ENCODE assay signal across 8 mouse cellular contexts in genomic region chr7:6282749-6283148, GRCm38 (mm10). TPM values are rescaled to one million over a fixed set of nuclear protein-coding genes. Genes with fewer than 3 reads are reported as not detected.
DNase-seq lines count a peak whose midpoint lies in the region; ATAC-seq and TF ChIP-seq lines count a peak whose summit lies in the region.

No protein-coding gene starts in this region.

- DNase-seq in adrenal gland, postnatal 4 days (ENCODE audit: low spot score in 2 of 2): peak; percentile 31 to 56
- peak; percentile 64 for DNase-seq in liver, embryonic 11.5 days (ENCODE audit: low spot score)
- peak; percentile 94 for DNase-seq in naive thymus-derived CD4-positive, alpha-beta T cell, adult 2 months (ENCODE audit: low read depth)

- no peaks in the 10 kb centered on the region for H3K27me3 ChIP-seq in heart, embryonic 12.5 days (replicated peaks)
- H3K27me3 ChIP-seq in kidney, embryonic 16.5 days (ENCODE audit: insufficient read depth, low read length): no peaks in the 10 kb centered on the region
- no peaks in the 10 kb centered on the region for H3K27me3 ChIP-seq in liver, embryonic 11.5 days (replicated peaks; ENCODE audit: control insufficient read depth, insufficient read depth, low read length)
- no peaks in the 10 kb centered on the region for H3K27me3 ChIP-seq in stomach, embryonic 14.5 days (ENCODE audit: control insufficient read depth, insufficient read depth, low read length)

- H3K4me2 ChIP-seq in heart, embryonic 12.5 days: peak overlapping the region; percentile 65
- peak overlapping the region; percentile 54 for H3K4me2 ChIP-seq in kidney, embryonic 16.5 days (replicated peaks; ENCODE audit: low read depth, low read length)
- peak overlapping the region; percentile 56 for H3K4me2 ChIP-seq in liver, embryonic 11.5 days
- H3K4me2 ChIP-seq in stomach, embryonic 14.5 days (replicated peaks; ENCODE audit: low read depth, low read length): peak overlapping the region; percentile 52

- H3K9ac ChIP-seq in heart, embryonic 12.5 days: no peak overlapping the region
- H3K9ac ChIP-seq in kidney, embryonic 16.5 days (replicated peaks; ENCODE audit: low read length): peak overlapping the region; percentile 81
- peak overlapping the region; percentile 66 for H3K9ac ChIP-seq in liver, embryonic 11.5 days (ENCODE audit: low read depth, low read length)
- no peak overlapping the region for H3K9ac ChIP-seq in stomach, embryonic 14.5 days (replicated peaks; ENCODE audit: low read depth, low read length)

- H3K4me1 ChIP-seq in embryonic fibroblast, embryonic 13.5 days (ENCODE audit: control insufficient read depth, insufficient read depth, low read length): peaks cover 2% of the 10 kb centered on the region; the same call in 1 of the 2 replicates
- H3K4me1 ChIP-seq in heart, embryonic 12.5 days (replicated peaks): peaks cover 16% of the 10 kb centered on the region
- peaks cover 15% of the 10 kb centered on the region for H3K4me1 ChIP-seq in kidney, embryonic 16.5 days (ENCODE audit: insufficient read depth, low read length)
- H3K4me1 ChIP-seq in liver, embryonic 11.5 days (replicated peaks; ENCODE audit: control insufficient read depth, insufficient read depth, low read length): peaks cover 19% of the 10 kb centered on the region
- peaks cover 5% of the 10 kb centered on the region; the same call in 1 of the 2 replicates for H3K4me1 ChIP-seq in stomach, embryonic 14.5 days (ENCODE audit: control insufficient read depth, insufficient read depth, low read length)

- H3K9me3 ChIP-seq in heart, embryonic 12.5 days (replicated peaks): no peaks in the 10 kb centered on the region
- H3K9me3 ChIP-seq in kidney, embryonic 16.5 days (ENCODE audit: low read length): no peaks in the 10 kb centered on the region
- H3K9me3 ChIP-seq in liver, embryonic 11.5 days (ENCODE audit: control insufficient read depth, low read length): no peaks in the 10 kb centered on the region
- H3K9me3 ChIP-seq in stomach, embryonic 14.5 days (ENCODE audit: control insufficient read depth, low read depth, low read length): no peaks in the 10 kb centered on the region

- peak; percentile 52 for ATAC-seq in CD4-positive, CD25-positive, alpha-beta regulatory T cell, adult 4 months
- ATAC-seq in heart, embryonic 12.5 days (ENCODE audit: insufficient number of reproducible peaks, low FRiP score): no peak
- ATAC-seq in kidney, embryonic 16.5 days (ENCODE audit: low FRiP score, low TSS enrichment): no peak
- ATAC-seq in liver, embryonic 11.5 days (replicated peaks; ENCODE audit: low FRiP score): no peak
- no peak for ATAC-seq in stomach, embryonic 14.5 days (ENCODE audit: insufficient number of reproducible peaks, insufficient read depth, low FRiP score, low read depth)

- peak; percentile 40; the same call in 1 of the 2 replicates for TF ChIP-seq CTCF in embryonic fibroblast, embryonic 13.5 days (IDR thresholded peaks at IDR 0.05; ENCODE audit: borderline replicate concordance, insufficient read depth, low read length)

- no peaks in the 10 kb centered on the region for H3K36me3 ChIP-seq in heart, embryonic 12.5 days
- H3K36me3 ChIP-seq in kidney, embryonic 16.5 days (ENCODE audit: insufficient read depth, low read length): no peaks in the 10 kb centered on the region
- no peaks in the 10 kb centered on the region for H3K36me3 ChIP-seq in liver, embryonic 11.5 days (ENCODE audit: control insufficient read depth, insufficient read depth, low read length)
- no peaks in the 10 kb centered on the region for H3K36me3 ChIP-seq in stomach, embryonic 14.5 days (ENCODE audit: control insufficient read depth, insufficient read depth, low read length)

- WGBS in heart, embryonic 12.5 days: 0% methylated on average over 1 of the region's 1 CpGs
- 0% methylated on average over 1 of the region's 1 CpGs for WGBS in kidney, embryonic 16.5 days
- 0% methylated on average over 1 of the region's 1 CpGs for WGBS in liver, embryonic 11.5 days
- WGBS in stomach, embryonic 14.5 days: 0% methylated on average over 1 of the region's 1 CpGs

- H3K4me3 ChIP-seq in embryonic fibroblast, embryonic 13.5 days (ENCODE audit: insufficient read depth, low read length): peak overlapping the region; percentile 73
- peak overlapping the region; percentile 59 for H3K4me3 ChIP-seq in heart, embryonic 12.5 days
- peak overlapping the region; percentile 70 for H3K4me3 ChIP-seq in kidney, embryonic 16.5 days (ENCODE audit: low read length)
- H3K4me3 ChIP-seq in liver, embryonic 11.5 days (ENCODE audit: low read depth, low read length): peak overlapping the region; percentile 56
- H3K4me3 ChIP-seq in stomach, embryonic 14.5 days (ENCODE audit: low read depth, low read length): peak overlapping the region; percentile 42

- no peak overlapping the region for H3K27ac ChIP-seq in embryonic fibroblast, embryonic 13.5 days (ENCODE audit: insufficient read depth, low read length)
- no peak overlapping the region for H3K27ac ChIP-seq in heart, embryonic 12.5 days (ENCODE audit: poor library complexity, severe bottlenecking)
- peak overlapping the region; percentile 93 for H3K27ac ChIP-seq in kidney, embryonic 16.5 days (ENCODE audit: low read length)
- peak overlapping the region; percentile 57 for H3K27ac ChIP-seq in liver, embryonic 11.5 days (ENCODE audit: low read depth, low read length)
- H3K27ac ChIP-seq in stomach, embryonic 14.5 days (ENCODE audit: low read length): no peak overlapping the region

- no peak for TF ChIP-seq POLR2A in embryonic fibroblast, embryonic 13.5 days (IDR thresholded peaks at IDR 0.05; ENCODE audit: low read depth, low read length)

RNA-seq across cellular contexts. Expression of gene Zfp667, which starts 3.6 kb away (rescaled TPM):
- polyA plus RNA-seq in CD4-positive, CD25-positive, alpha-beta regulatory T cell, adult 4 months (2017; shearing (Covaris generic)): 1 to 10 TPM; 6.4 to 7.6 TPM
- 10 to 100 TPM in 1 of 2 experiments, 1 to 10 TPM in 1; 9.5 to 10.6 TPM for total RNA-seq in adrenal gland, postnatal 4 days (2021)
- polyA plus RNA-seq in embryonic fibroblast, embryonic 13.5 days (2011; ENCODE audit: insufficient read length, low read depth, missing spikeins): 4.1 TPM in 2 replicates
- polyA plus RNA-seq in heart, embryonic 12.5 days (2016; fragmentation: Nextera tagmentation; extraction: Ambion mirVana): 3.7 and 4.2 TPM in 2 replicates
- polyA plus RNA-seq in kidney, embryonic 16.5 days (2015; fragmentation: Nextera tagmentation; extraction: Ambion mirVana): 4.9 and 6.8 TPM in 2 replicates
- polyA plus RNA-seq in liver, embryonic 11.5 days (2014; fragmentation: Nextera tagmentation; extraction: Ambion mirVana): 9.9 and 10.3 TPM in 2 replicates
- polyA plus RNA-seq in stomach, embryonic 14.5 days (2014; fragmentation: Nextera tagmentation; extraction: Ambion mirVana): 8.7 and 9.0 TPM in 2 replicates

RNA-seq across cellular contexts. Expression of gene Epp13, which starts 30.2 kb away (rescaled TPM):
- polyA plus RNA-seq in CD4-positive, CD25-positive, alpha-beta regulatory T cell, adult 4 months (2017; shearing (Covaris generic)): not detected
- not detected for total RNA-seq in adrenal gland, postnatal 4 days (2021)
- polyA plus RNA-seq in embryonic fibroblast, embryonic 13.5 days (2011; ENCODE audit: insufficient read length, low read depth, missing spikeins): not detected in 2 replicates
- not detected in 2 replicates for polyA plus RNA-seq in heart, embryonic 12.5 days (2016; fragmentation: Nextera tagmentation; extraction: Ambion mirVana)
- not detected in 2 replicates for polyA plus RNA-seq in kidney, embryonic 16.5 days (2015; fragmentation: Nextera tagmentation; extraction: Ambion mirVana)
- polyA plus RNA-seq in liver, embryonic 11.5 days (2014; fragmentation: Nextera tagmentation; extraction: Ambion mirVana): not detected in 2 replicates
- polyA plus RNA-seq in stomach, embryonic 14.5 days (2014; fragmentation: Nextera tagmentation; extraction: Ambion mirVana): not detected in 2 replicates

RNA-seq across cellular contexts. Expression of gene Zfp583, which starts 48.3 kb away (rescaled TPM):
- polyA plus RNA-seq in CD4-positive, CD25-positive, alpha-beta regulatory T cell, adult 4 months (2017; shearing (Covaris generic)): 1 to 10 TPM in 1 of 2 experiments, under 1 TPM in 1; 0.94 to 1.4 TPM
- 1 to 10 TPM; 3.1 to 5.4 TPM for total RNA-seq in adrenal gland, postnatal 4 days (2021)
- 4.7 and 6.2 TPM in 2 replicates for polyA plus RNA-seq in embryonic fibroblast, embryonic 13.5 days (2011; ENCODE audit: insufficient read length, low read depth, missing spikeins)
- polyA plus RNA-seq in heart, embryonic 12.5 days (2016; fragmentation: Nextera tagmentation; extraction: Ambion mirVana): 4.3 and 4.8 TPM in 2 replicates
- polyA plus RNA-seq in kidney, embryonic 16.5 days (2015; fragmentation: Nextera tagmentation; extraction: Ambion mirVana): 5.8 and 6.3 TPM in 2 replicates
- polyA plus RNA-seq in liver, embryonic 11.5 days (2014; fragmentation: Nextera tagmentation; extraction: Ambion mirVana): 3.8 and 4.6 TPM in 2 replicates
- polyA plus RNA-seq in stomach, embryonic 14.5 days (2014; fragmentation: Nextera tagmentation; extraction: Ambion mirVana): 5.2 and 5.8 TPM in 2 replicates

Comparison
In these comparisons a context has a peak if more than half of its experiments do, and no peak if none do; other contexts are left out.
1. DNase-seq: peak in every context shown above with its lines; median percentile 94 in naive thymus-derived CD4-positive, alpha-beta T cell, adult 2 months; 64 in liver, embryonic 11.5 days; 44 in adrenal gland, postnatal 4 days.
2. H3K27ac ChIP-seq: peak in kidney, embryonic 16.5 days (single experiment) and liver, embryonic 11.5 days (single experiment); none in embryonic fibroblast, embryonic 13.5 days (single experiment), heart, embryonic 12.5 days (single experiment) and stomach, embryonic 14.5 days (single experiment).
3. H3K9ac ChIP-seq: peak in kidney, embryonic 16.5 days (single experiment) and liver, embryonic 11.5 days (single experiment); none in heart, embryonic 12.5 days (single experiment) and stomach, embryonic 14.5 days (single experiment).
4. Peak in every context shown above with its lines, with median percentiles within 50 percentile points of each other: H3K4me3 ChIP-seq and H3K4me2 ChIP-seq.